8 mouse cellular contexts compared by ENCODE assay signal in genomic region chr9:45146267-45146597, GRCm38 (mm10). TPM values are rescaled to one million over a fixed set of nuclear protein-coding genes. Genes with fewer than 3 reads are reported as not detected.
DNase-seq lines count a peak whose midpoint lies in the region; ATAC-seq and TF ChIP-seq lines count a peak whose summit lies in the region.
"Had no signal": no experiment of that assay in that cellular context is flagged by ENCODE, and none has a peak within 500 bp of the region (broad histone marks: within the 10 kb centered on the region; RNA-seq: fewer than 3 reads in every experiment).

No protein-coding gene starts in this region.

- peak overlapping the region; percentile 67 for H3K4me2 ChIP-seq in intestine, postnatal 0 days (replicated peaks; ENCODE audit: low read depth)
- peak overlapping the region; percentile 92 for H3K4me2 ChIP-seq in limb, embryonic 11.5 days (ENCODE audit: low read depth, severe bottlenecking)
- peak overlapping the region; percentile 75 for H3K4me2 ChIP-seq in midbrain, embryonic 12.5 days (replicated peaks)

- 0% methylated on average over 5 of the region's 5 CpGs for WGBS in intestine, postnatal 0 days
- 3% methylated on average over 5 of the region's 5 CpGs for WGBS in limb, embryonic 11.5 days
- WGBS in midbrain, embryonic 12.5 days = under 1% methylated on average over 5 of the region's 5 CpGs

- H3K27me3 ChIP-seq in intestine, postnatal 0 days (replicated peaks; ENCODE audit: control insufficient read depth, insufficient read depth, low read length) = peaks cover 48% of the 10 kb centered on the region
- peaks cover 5% of the 10 kb centered on the region; the same call in 1 of the 2 replicates for H3K27me3 ChIP-seq in limb, embryonic 11.5 days (ENCODE audit: control insufficient read depth, insufficient read depth, low read length)
- peaks cover 84% of the 10 kb centered on the region for H3K27me3 ChIP-seq in midbrain, embryonic 12.5 days

- peak overlapping the region; percentile 36 for H3K4me3 ChIP-seq in intestine, postnatal 0 days (ENCODE audit: low read depth, low read length)
- peak overlapping the region; percentile 39 for H3K4me3 ChIP-seq in limb, embryonic 11.5 days (ENCODE audit: low read depth, low read length)
- H3K4me3 ChIP-seq in midbrain, embryonic 12.5 days = peak overlapping the region; percentile 40
- H3K4me3 ChIP-seq: myocyte had no signal

- peak; percentile 50 to 89 for DNase-seq in adrenal gland, adult (ENCODE audit: inconsistent age in 2 of 2, low spot score in 1 of 2)
- DNase-seq in cerebellum, postnatal 36 days = peak; percentile 82 to 89
- peak; percentile 63 for DNase-seq in gastrocnemius, postnatal 10 days
- peak; percentile 87 for DNase-seq in limb, embryonic 11.5 days (ENCODE audit: low spot score)
- DNase-seq in spleen, adult 18-20 months = peak; percentile 43 to 78

- H3K4me1 ChIP-seq in intestine, postnatal 0 days (replicated peaks; ENCODE audit: control insufficient read depth, insufficient read depth, low read length) = peaks cover 4% of the 10 kb centered on the region; the same call in 1 of the 2 replicates
- peaks cover 11% of the 10 kb centered on the region for H3K4me1 ChIP-seq in limb, embryonic 11.5 days (ENCODE audit: control insufficient read depth, insufficient read depth, low read length)
- peaks cover 11% of the 10 kb centered on the region for H3K4me1 ChIP-seq in midbrain, embryonic 12.5 days

- peak; percentile 90 for TF ChIP-seq CTCF in intestine, postnatal 0 days (IDR thresholded peaks at IDR 0.05; ENCODE audit: low read depth)

- no peak for ATAC-seq in intestine, postnatal 0 days
- ATAC-seq in limb, embryonic 11.5 days (ENCODE audit: insufficient number of reproducible peaks, low FRiP score, low TSS enrichment, low read depth) = no peak
- no peak for ATAC-seq in midbrain, embryonic 12.5 days (ENCODE audit: low FRiP score, low read depth)

- no peaks in the 10 kb centered on the region for H3K9me3 ChIP-seq in intestine, postnatal 0 days (ENCODE audit: control insufficient read depth)
- H3K9me3 ChIP-seq in limb, embryonic 11.5 days (ENCODE audit: control insufficient read depth, low read length) = no peaks in the 10 kb centered on the region
- no peaks in the 10 kb centered on the region for H3K9me3 ChIP-seq in midbrain, embryonic 12.5 days

- 0 out of 2 replicates have a peak overlapping the region, but pooled peaks have one; percentile 23 for H3K9ac ChIP-seq in intestine, postnatal 0 days (ENCODE audit: low read depth, low read length)
- peak overlapping the region; percentile 37; the same call in 1 of the 2 replicates for H3K9ac ChIP-seq in limb, embryonic 11.5 days (ENCODE audit: low read length)
- H3K9ac ChIP-seq in midbrain, embryonic 12.5 days (replicated peaks) = peak overlapping the region; percentile 53

- H3K27ac ChIP-seq in intestine, postnatal 0 days (ENCODE audit: low read depth, low read length) = no peak overlapping the region
- no peak overlapping the region for H3K27ac ChIP-seq in limb, embryonic 11.5 days (replicated peaks; ENCODE audit: low read depth, low read length)
- H3K27ac ChIP-seq in midbrain, embryonic 12.5 days (replicated peaks) = no peak overlapping the region

- H3K36me3 ChIP-seq in intestine, postnatal 0 days (ENCODE audit: control insufficient read depth, insufficient read depth) = no peaks in the 10 kb centered on the region
- H3K36me3 ChIP-seq in limb, embryonic 11.5 days (ENCODE audit: control insufficient read depth, insufficient read depth, low read length) = no peaks in the 10 kb centered on the region
- H3K36me3 ChIP-seq in midbrain, embryonic 12.5 days = no peaks in the 10 kb centered on the region

RNA-seq across cellular contexts. Expression of gene Scn4b, which starts 8.0 kb away (rescaled TPM):
- 10 to 100 TPM; 72.8 to 79.1 TPM for total RNA-seq in gastrocnemius, postnatal 10 days (2021)
- 0.04 TPM in 1 of 2 replicates, not detected in the other for polyA plus RNA-seq in intestine, postnatal 0 days (2015; fragmentation: Nextera tagmentation; extraction: Ambion mirVana)
- polyA plus RNA-seq in limb, embryonic 11.5 days (2014; fragmentation: Nextera tagmentation; extraction: Ambion mirVana) = 0.24 and 0.35 TPM in 2 replicates
- 0.15 and 0.18 TPM in 2 replicates for polyA plus RNA-seq in midbrain, embryonic 12.5 days (2016; fragmentation: Nextera tagmentation; extraction: Ambion mirVana)
- polyA plus RNA-seq: myocyte had no signal

RNA-seq across cellular contexts. Expression of gene Scn2b, which starts 28.6 kb away (rescaled TPM):
- 1 to 10 TPM; 1.8 to 2.2 TPM for total RNA-seq in gastrocnemius, postnatal 10 days (2021)
- 0.96 and 1.1 TPM in 2 replicates for polyA plus RNA-seq in intestine, postnatal 0 days (2015; fragmentation: Nextera tagmentation; extraction: Ambion mirVana)
- polyA plus RNA-seq in limb, embryonic 11.5 days (2014; fragmentation: Nextera tagmentation; extraction: Ambion mirVana) = 8.0 and 9.3 TPM in 2 replicates
- polyA plus RNA-seq in midbrain, embryonic 12.5 days (2016; fragmentation: Nextera tagmentation; extraction: Ambion mirVana) = 4.2 and 4.3 TPM in 2 replicates
- polyA plus RNA-seq: myocyte had no signal

RNA-seq across cellular contexts. Expression of gene BC049352, which starts 35.6 kb away (rescaled TPM):
- not detected for total RNA-seq in gastrocnemius, postnatal 10 days (2021)
- polyA plus RNA-seq in intestine, postnatal 0 days (2015; fragmentation: Nextera tagmentation; extraction: Ambion mirVana) = 0.48 and 1.0 TPM in 2 replicates
- not detected in 2 replicates for polyA plus RNA-seq in limb, embryonic 11.5 days (2014; fragmentation: Nextera tagmentation; extraction: Ambion mirVana)
- not detected in 2 replicates for polyA plus RNA-seq in midbrain, embryonic 12.5 days (2016; fragmentation: Nextera tagmentation; extraction: Ambion mirVana)
- polyA plus RNA-seq: myocyte had no signal

RNA-seq across cellular contexts. Expression of gene Tmprss4, which starts 57.7 kb away (rescaled TPM):
- not detected for total RNA-seq in gastrocnemius, postnatal 10 days (2021)
- polyA plus RNA-seq in intestine, postnatal 0 days (2015; fragmentation: Nextera tagmentation; extraction: Ambion mirVana) = 70.6 and 72.0 TPM in 2 replicates
- polyA plus RNA-seq in limb, embryonic 11.5 days (2014; fragmentation: Nextera tagmentation; extraction: Ambion mirVana) = 0.16 and 0.18 TPM in 2 replicates
- polyA plus RNA-seq in midbrain, embryonic 12.5 days (2016; fragmentation: Nextera tagmentation; extraction: Ambion mirVana) = not detected in 2 replicates
- polyA plus RNA-seq: myocyte had no signal
